Mouse (Mus musculus) ES-Bruce4 (cell line): ENCODE results near the gene Vcl.

ENCODE experiments used
- CTCF ChIP-seq: IDR thresholded peaks from one replicate; pipeline ENCODE4 v1.8.1; 2011; ENCODE audit warnings: low read depth, low read length
- EP300 ChIP-seq: IDR thresholded peaks from 2 replicates; pipeline ENCODE4 v1.6.1; 2011; ENCODE audit warnings: low read depth, low read length; ENCODE audit not compliant: insufficient read depth

GRCm38 (mm10) chr14:20887541-20888085, 41.6 kb upstream of the Vcl start:
- no peak for TF ChIP-seq EP300
- no peak for TF ChIP-seq CTCF
